Mouse (Mus musculus): ENCODE results near the gene Bach2.

- TF ChIP-seq MYOD1 (IDR thresholded peaks at IDR 0.05; ENCODE audit: control insufficient read depth, insufficient read length, low read depth) = peak; percentile 79
- TF ChIP-seq CTCF (IDR thresholded peaks at IDR 0.05; ENCODE audit: control insufficient read depth, insufficient read depth, insufficient read length) = no peak
- TF ChIP-seq MAX (IDR thresholded peaks at IDR 0.05) = no peak
- TF ChIP-seq CEBPB (IDR thresholded peaks at IDR 0.05; ENCODE audit: low read depth) = no peak
These were observed 81.4 kb downstream of the Bach2 start for GRCm38 (mm10) chr4:32320039-32320438.

Measured in C2C12 (cell line).